Mouse (Mus musculus): ENCODE results near the gene Fzd2.
"Not testable (repeated sequence)": the region's sequence is repeated elsewhere in the genome, so short reads cannot be mapped to it uniquely, and the experiment has no call there.

Fzd2 gene

DNA sequence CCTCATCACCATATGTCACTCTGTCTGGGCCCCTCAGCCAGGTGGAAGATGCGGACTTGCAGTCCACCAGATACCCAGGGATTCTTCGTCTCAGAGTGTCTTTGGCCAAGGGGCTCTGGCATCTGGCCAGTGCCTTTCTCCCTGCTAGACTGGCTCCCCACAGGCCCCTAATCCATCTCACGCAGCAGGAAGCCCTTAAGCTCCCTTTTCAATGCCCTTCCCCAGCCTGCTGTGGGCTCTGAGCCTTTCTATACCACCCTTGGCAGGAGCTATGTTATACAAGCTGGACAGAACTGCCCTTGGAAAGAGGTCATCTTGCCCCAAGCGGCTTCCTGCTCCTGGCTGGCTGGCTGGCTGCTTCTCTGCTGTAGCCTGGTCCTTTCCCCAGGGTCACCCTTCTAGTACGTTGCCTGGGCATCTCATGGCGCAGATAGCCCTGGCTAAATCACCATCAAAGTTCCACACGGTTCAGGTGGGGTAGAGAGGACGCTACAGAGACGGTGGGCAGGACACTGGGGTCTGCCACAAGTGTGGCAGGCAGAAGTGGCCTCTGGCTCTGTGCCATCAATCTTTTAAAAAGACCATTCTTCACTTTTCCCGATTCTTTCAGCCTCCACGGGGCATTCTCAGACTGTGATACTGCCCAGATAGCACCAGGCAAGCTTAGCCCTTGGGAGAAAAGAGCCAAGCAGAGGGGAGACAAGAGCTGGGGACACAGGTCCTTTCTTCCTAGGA is 22.7 kb upstream of the Fzd2 start:
- DNase-seq = peak; percentile 27

GRCm38 (mm10) chr11:102582016-102582610 is 22.1 kb upstream of the Fzd2 start:
- DNase-seq = no peak

DNA sequence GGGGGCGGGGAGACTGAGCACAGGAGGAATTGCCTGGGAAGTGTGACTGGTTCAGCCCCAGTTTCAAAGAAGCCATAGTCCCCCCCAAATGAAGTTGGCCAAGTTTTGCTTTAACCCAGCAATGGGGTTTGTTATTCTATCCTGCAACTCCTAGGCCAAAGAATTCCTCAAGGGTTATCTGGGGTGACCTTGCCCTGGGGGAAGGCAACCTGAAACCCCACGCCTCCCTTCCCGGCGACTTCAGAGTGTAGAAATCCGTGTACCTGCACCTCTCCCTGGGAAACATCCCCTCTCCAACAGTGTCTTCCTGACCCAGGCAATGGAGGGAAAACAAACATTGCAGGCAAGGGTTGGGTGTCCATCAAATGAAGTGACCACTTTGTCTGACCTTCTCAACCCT is 21.5 kb upstream of the Fzd2 start:
- DNase-seq = no peak

DNA sequence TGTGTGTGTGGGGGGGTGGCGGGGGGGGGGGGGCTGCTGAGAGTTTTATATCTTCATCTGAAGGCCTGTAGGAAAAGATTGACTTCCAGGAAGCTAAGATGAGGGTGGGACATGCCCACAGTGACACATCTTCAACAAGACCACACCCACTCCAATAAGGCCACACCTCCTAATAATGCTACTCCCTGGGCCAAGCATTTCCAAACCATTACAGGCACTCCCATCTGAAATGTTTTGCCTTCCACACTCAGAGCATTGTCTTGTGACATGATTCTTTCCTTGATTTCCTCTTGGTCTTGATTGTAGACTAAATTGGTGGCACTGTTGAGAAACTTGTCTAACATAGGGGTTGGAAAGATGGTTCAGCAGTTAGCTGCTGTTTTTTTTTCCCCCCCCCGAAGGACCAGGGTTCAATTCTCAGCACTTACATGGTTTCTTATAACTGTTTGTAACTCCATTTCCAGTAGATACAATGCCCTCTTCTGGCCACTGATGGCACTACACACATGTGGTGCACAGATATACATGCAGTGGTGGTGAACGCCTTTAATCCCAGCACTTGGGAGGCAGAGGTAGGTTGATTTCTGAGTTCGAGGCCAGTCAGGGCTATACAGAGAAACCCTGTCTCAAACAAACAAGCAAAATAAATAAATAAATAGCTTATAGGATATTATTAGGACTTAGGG is 17.6 kb upstream of the Fzd2 start:
- DNase-seq = no peak

DNA sequence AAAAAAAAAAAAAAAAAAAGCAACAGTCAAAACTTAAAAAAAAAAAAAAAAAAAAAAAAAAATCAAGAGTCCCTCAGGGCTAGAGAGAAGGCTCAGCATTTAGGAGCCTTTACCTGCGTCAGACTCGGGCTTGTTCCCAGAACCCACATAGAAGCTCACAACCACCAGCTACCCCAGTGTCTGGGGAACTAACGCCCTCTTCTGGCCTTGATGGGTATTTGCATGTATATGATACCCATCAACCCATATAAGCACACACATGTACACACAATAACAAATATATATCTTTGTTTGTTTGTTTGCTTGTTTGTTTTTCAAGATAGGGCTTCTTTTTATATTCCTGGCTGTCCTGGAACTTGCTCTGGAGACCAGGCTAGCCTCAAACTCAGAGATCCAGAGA is 16.6 kb upstream of the Fzd2 start:
- no peak for DNase-seq

DNA sequence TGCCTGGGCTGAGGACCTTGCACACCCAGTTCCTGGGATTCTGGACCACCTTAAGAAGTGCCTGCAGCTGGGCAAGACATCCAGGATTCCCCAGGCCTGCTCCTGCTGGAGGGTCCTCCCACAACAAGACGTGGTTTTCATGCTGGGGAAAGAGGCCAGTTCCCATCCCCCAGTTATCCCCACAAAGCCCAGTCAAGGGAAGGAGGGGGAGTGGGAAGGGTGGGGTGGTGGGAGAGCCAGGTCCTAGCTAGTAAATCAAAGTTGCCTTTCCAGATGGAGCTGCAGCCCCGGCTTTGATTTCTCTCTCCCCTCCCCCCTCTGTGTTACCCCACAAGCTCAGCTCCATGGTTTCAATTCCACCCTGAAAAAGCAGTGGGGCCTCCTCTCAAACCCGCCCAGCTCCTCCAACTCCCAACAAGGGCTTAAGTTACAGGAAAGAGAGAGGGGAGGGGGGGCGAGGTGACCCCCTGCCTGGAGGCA is 8.8 kb upstream of the Fzd2 start:
- DNase-seq = no peak

DNA sequence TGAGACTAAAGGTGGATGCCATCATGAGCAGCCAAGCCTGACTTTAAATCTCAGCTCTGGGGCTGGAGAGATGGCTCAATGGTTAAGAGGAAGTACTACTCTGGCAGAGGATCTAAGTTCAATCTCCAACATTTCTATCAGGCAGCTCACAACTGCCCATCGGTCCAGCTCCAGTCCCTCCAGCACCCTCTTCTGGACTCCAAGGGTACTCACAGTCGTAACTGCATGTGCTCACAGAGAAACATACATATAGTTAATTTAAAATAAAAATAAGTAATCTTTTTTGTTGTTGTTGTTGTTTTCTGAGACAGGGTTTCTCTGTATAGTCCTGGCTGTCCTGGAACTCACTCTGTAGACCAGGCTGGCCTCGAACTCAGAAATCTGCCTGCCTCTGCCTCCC is 4.3 kb upstream of the Fzd2 start:
- no peak for DNase-seq

GRCm38 (mm10) chr11:102602816-102603495 is 1.2 kb upstream of the Fzd2 start:
- no peak for DNase-seq

GRCm38 (mm10) chr11:102603496-102603850 is 723 bp upstream of the Fzd2 start:
- no peak for DNase-seq

GRCm38 (mm10) chr11:102604777-102605552 is 769 bp downstream of the Fzd2 start:
- DNase-seq = no peak

- DNase-seq = no peak
These were observed 1.6 kb downstream of the Fzd2 start for GRCm38 (mm10) chr11:102605553-102606416.

DNA sequence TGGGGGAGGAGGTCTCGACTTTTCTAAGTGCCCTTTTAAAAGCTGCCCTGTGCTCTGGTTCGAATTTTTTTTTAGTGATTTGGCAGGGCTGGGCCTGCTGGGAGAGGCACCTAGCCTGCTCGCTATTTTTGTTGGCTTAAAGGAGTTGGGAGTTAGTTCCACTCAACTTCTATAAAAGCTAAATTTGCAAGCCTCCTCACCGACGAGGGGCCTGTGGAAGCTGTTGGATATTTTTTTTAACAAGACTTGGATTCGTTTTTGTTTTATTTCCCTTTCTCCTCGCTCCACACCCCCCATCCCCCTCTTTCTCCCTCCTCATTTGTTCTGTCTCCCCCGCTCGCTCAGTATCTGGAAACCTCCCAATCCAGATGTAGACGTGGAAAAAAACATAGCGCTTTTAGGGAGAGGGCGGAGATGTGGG is 2.6 kb downstream of the Fzd2 start:
- DNase-seq = no peak

DNA sequence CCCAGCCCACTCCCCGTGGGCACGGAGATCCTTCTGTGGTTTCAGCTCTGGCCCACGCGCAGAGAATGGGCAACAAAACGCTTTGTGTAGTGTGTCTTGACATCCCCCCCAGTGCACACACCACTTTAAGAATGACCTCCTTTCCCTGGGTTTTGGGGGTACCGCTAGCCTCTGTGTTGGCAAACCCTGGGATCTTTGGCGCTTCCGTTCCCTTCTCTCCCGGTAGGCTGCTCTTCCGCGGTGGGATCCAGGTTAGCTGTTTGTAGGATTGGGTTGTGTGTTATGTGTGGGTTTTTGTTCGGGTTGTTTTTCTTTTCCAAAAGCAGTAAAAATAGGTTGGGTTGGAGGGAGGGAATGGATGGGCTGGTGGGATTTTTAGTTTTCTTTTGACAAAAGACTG is 3.0 kb downstream of the Fzd2 start:
- DNase-seq = not testable (repeated sequence)

DNA sequence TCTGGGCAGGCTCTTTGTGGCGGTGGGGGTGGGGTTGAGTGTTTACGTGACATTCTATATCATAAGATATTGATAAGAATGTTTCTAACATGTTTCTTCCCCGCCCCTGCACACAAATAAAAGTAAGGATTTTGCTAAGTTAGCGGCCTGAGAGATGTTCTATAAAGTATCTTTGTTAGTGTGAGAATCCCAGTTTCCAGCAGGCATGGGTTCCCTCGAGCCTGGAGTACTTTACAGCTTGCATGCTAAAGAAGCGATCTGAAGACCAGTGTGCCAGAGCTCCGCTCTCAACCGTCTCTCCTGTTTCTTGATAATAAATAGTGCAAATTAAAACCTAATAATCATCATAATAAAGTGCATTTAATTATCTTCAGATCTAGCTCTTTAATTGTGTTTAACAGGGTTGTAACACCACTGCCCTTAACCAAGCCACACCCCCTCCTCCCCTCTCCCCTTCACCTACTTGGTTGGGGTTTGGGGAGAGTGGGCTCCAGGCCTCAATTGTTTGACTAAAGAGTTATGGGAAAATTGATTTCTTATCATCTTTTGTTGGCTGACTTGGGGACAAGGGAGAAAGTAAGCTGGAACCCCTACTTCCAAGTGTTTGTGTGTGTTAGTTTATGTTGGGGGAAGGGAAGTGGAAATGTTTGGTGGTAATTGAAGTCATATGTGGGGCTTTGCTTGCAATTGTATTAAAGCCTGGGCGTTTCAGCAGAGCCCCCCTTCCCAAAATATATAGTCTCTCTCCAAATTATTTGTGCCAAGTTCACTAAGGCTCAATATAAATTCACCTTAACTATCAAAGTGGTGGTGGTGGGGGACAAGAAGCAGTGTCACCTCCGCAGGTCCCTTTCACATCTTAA is 3.7 kb downstream of the Fzd2 start:
- DNase-seq = no peak

DNA sequence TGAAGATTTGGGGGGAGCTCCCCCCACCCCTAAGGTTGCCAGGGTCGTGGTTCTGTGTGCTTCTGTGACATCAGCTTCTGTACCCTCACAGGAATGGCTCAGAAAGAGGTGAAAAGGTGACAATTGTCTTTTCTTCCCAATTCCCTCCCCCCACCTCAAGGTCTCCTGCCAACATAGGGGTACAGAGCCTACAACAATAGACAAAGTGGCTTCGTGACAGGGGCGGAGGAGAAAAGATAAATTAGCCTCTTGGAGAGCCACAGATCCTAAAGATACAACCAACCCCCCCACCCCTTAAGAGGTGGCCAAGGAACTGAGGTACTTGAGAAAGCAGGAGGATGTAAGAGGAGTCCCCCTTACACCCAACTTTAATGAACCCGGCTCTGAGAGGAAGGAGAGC is 4.5 kb downstream of the Fzd2 start:
- DNase-seq = no peak

GRCm38 (mm10) chr11:102609483-102609882 is 5.3 kb downstream of the Fzd2 start:
- no peak for DNase-seq

DNA sequence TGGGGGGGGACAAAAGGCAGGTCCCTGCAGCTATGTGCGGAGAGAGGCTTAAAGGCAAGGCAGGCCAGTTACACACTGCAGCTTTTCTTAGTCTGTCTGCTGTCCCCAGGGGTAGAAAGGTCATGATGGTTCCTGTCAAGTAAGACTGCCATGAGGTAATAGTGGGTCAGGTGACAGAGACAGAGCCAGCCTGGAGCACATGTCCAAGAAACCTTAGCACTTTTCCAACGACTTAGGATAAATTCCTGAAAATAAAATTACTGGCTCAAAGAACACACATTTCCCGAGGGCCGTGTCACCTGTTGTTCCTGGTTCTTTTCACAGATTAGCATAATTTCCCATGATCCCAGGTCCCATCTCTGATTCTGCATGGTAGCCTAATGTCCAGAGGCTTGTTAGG is 6.1 kb downstream of the Fzd2 start:
- no peak for DNase-seq

DNA sequence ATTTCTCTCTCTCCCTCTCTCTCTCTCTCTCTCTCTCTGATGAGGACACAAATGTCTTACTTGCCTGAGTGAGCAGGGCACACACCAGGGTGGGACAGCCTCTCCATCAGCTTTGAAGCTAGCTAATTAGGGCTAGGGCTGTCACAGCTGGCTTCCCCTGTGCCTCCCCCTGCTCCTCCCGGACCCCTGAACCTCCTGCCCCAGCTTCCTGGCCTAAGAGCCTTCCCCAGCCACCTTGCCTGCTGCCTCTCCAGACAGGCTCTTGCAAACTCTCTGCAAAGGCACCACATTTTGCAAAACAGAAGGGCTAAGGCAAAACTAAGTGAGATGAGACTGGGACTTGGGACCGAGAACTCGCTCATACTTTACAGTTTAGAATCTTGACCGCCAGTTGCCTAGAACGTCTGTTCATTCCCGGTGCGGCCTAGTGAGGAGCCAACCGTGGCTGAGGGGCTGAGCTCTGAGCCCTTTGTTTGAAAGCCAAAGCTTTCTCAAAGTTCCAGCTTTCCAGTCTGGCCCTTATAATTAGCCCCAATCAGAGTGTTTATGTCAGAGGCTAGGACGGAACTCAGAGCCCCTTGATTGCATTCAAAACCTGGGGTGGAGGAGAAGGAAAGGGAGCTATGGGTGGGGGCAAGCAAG is 6.6 kb downstream of the Fzd2 start:
- no peak for DNase-seq

DNA sequence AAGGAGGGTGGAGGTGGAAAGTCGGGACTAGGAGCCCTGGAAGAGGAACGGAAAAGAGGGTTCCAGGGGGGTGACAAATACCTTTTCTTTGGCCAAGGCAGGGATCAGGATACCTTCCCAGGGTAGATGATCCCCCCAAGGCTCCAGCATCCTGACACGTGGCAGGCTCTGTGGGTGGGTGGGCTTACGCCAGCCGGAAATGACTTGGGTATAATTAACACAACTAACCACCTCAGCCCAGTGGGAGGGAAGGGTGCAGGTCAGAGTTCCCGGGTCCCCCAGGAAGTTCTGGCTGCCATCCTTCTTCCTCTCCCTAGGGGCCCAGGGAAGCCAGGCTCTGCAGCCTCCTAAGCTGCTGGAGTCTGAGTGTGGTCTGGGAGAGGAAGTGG is 7.1 kb downstream of the Fzd2 start:
- no peak for DNase-seq

GRCm38 (mm10) chr11:102619449-102619848 is 15.3 kb downstream of the Fzd2 start:
- no peak for DNase-seq

Data from cerebellum, adult 9-10 months (tissue).